Mouse (Mus musculus) lung, adult 2 months (tissue): ENCODE measurements around the gene Ankrd33b. TPM values are rescaled to one million over a fixed set of nuclear protein-coding genes. Genes with fewer than 3 reads are reported as not detected.

ENCODE experiments used
- DNase-seq: peaks from one replicate; pipeline ENCODE4 v3.0.0; 2022
- H3K4me1 ChIP-seq: fragments of 200-500 bp; 2 replicates; pipeline ENCODE4 v1.6.1; 2011; ENCODE audit warnings: low read length; ENCODE audit not compliant: control insufficient read depth, insufficient read depth
- H3K4me3 ChIP-seq: fragments of 200-500 bp; replicated peaks from 2 replicates; pipeline ENCODE3; 2011; ENCODE audit warnings: low read depth, mild to moderate bottlenecking, control low read depth, low read length; ENCODE audit errors: extremely low read depth
- CTCF ChIP-seq: fragments of 200-500 bp; IDR thresholded peaks from 2 replicates; pipeline ENCODE4 v1.5.1; 2011; ENCODE audit warnings: mild to moderate bottlenecking, low read length, control low read depth; ENCODE audit not compliant: insufficient read depth
- POLR2A ChIP-seq: fragments of 200-500 bp; IDR thresholded peaks from 2 replicates; pipeline ENCODE4 v1.6.1; 2011; ENCODE audit warnings: low read depth, mild to moderate bottlenecking, control low read depth, low read length, borderline replicate concordance; ENCODE audit errors: extremely low read depth
- WGBS: fragments of 180-500 bp; shearing (Covaris S2); methylation state at CpG from one replicate; pipeline ENCODE4 v1.1.7; 2018; 5-methylcytosine and 5-hydroxymethylcytosine counted together
- polyA plus RNA-seq: library from polyadenylated mRNA; depleted of rRNA; stranded (reverse); fragments of >200 nt; gene quantifications from 2 replicates; pipeline ENCODE4 v1.2.3, GENCODE M21; 2012

Gene Ankrd33b
- polyA plus RNA-seq, 1 experiment: 42.2 TPM

DNA sequence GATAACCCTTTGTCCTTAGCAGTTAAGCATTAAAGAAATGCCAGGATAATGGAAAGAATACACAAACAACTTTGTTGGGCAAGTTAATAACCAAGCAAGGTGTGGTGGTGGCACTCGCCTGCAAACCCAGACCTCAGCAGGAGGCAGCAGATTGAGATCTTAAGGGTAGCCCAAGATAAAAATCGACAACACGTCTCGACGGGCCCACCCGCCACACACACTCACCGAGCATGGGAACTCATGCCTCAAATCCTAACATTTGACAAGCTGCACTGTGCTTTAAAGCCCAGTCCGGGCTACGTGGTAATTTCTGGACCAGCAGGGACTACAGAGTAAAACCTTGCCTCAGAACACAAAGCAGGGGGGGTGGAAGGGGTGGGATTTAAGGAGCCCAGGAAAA is 22.2 kb downstream of the Ankrd33b start:
- Histone ChIP-seq H3K4me1 (peaks cover 36% of the 10 kb centered on the region), H3K4me3 (no peak overlapping the region)
- no peak for TF ChIP-seq CTCF
- no peak for TF ChIP-seq POLR2A
- DNase-seq: no peak
- WGBS: 39% methylated on average over 9 of the region's 9 CpGs

DNA sequence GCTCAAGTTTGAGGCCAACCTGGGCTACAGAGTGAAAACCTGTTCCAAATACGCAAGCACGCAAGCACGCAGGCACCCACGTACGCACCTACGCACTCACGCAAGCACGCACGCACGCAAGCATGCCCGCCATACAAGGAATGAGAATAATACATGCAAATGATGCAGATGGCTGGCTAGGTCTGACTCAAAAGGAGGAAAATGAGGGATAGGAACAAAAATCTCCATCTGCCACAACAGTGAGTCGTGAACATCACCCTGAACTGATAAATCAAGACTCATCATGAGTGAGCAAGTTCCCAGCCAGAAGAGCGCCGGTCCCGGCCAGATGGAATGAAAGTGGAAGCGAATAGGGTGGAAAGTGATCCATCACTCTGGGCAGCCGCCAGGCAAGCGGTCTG is 22.7 kb downstream of the Ankrd33b start:
- 72% methylated on average over 18 of the region's 18 CpGs for WGBS
- H3K4me3 ChIP-seq: no peak overlapping the region
- no peak for DNase-seq
- TF ChIP-seq CTCF (no peak), POLR2A (no peak)
- H3K4me1 ChIP-seq: peaks cover 31% of the 10 kb centered on the region

DNA sequence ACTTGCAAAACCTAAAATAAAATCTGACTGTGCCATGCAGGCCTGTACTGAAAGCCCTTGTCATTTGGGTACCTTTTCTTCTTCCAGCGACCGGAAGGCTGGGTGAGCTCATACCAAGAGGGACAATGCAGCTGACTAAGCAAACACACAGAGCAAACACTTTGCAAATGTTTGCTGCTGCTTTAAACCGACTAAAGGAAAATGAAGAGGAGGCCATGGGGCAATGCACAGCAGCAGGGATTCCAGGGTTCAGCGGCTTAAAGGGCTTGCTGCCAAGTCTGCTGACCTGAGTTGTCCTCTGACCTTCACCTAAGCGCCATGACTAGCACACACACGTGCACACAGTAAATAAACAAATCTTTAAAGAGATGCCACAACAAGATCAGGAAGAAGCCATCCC is 23.9 kb downstream of the Ankrd33b start:
- peaks cover 28% of the 10 kb centered on the region for H3K4me1 ChIP-seq
- no peak overlapping the region for H3K4me3 ChIP-seq
- TF ChIP-seq CTCF (no peak), POLR2A (no peak)
- DNase-seq: no peak
- WGBS: 16% methylated on average over 6 of the region's 6 CpGs

DNA sequence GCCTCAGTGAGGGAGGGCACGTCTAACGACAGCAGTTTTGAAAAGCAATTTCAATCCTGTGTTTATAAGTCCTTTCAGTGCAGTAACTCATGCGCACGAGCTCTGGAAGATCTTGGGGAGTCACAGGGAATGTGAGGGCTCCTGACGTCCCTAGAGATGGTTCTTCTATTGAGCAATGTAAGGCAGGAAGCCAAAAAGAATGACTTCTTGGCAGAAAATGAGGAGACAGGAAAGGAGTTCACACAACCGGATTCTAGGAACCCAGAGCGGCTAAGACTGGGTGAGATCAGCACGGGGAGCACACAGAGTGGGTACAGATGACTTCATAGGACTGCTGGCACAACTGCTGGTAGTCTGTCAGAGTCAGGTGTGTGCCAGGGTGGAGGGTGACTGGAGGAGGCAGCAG is 25.0 kb downstream of the Ankrd33b start:
- DNase-seq: no peak
- Histone ChIP-seq H3K4me3 (no peak overlapping the region), H3K4me1 (peaks cover 27% of the 10 kb centered on the region)
- 14% methylated on average over 8 of the region's 8 CpGs for WGBS
- TF ChIP-seq POLR2A: no peak
- no peak for TF ChIP-seq CTCF

DNA sequence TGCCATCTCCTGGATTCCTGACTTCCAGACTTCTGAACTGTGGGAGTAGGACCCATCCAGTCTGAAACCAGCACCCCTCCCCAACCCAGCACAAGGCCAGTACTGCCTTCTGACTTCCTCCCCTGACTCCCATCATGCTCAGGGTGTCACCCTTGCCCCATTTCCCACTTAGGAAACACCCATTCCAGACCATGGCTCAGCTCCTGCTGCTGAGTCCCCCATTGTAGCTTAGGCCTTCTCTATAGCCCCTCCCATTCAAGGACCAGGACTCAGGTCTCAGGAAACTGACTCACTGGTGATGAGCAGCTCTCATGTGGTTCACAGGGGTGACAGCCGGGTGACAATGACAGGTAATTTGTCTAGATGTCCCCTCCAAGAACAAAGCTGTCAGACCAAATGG is 25.5 kb downstream of the Ankrd33b start:
- Histone ChIP-seq H3K4me1 (peaks cover 29% of the 10 kb centered on the region), H3K4me3 (no peak overlapping the region)
- TF ChIP-seq POLR2A: no peak
- TF ChIP-seq CTCF: no peak
- DNase-seq: no peak
- 43% methylated on average over 1 of the region's 1 CpGs for WGBS

DNA sequence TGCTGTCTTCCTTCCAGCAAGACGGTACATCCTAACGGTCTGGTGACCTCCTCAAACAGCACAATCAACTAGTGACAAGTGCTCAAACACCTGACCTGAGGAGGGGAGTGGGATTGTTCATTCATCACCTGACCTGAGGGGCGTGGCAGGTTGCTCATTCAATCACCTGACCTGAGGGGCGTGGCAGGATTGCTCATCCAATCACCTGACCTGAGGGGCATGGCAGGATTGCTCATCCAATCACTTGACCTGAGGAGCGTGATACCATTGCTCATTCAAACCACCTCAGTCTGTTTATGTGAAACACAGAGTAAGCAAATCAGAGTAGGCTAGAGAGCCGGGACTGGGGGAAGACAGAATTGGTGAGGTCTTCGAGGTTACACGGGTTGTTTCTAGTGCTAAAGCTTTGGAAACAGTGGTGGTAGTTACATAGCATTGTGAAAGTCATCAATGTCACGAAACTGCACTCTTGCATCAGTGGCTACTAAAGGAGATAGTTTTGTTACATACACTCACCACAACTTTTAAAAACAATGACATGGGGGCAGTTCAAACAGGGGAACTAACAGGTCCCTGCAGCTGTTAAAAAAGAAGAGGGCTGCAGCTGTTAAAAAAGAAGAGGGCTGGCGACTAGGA is 28.8 kb downstream of the Ankrd33b start:
- no peak for TF ChIP-seq POLR2A
- WGBS: 56% methylated on average over 10 of the region's 10 CpGs
- Histone ChIP-seq H3K4me3 (no peak overlapping the region), H3K4me1 (peaks cover 24% of the 10 kb centered on the region)
- no peak for DNase-seq

DNA sequence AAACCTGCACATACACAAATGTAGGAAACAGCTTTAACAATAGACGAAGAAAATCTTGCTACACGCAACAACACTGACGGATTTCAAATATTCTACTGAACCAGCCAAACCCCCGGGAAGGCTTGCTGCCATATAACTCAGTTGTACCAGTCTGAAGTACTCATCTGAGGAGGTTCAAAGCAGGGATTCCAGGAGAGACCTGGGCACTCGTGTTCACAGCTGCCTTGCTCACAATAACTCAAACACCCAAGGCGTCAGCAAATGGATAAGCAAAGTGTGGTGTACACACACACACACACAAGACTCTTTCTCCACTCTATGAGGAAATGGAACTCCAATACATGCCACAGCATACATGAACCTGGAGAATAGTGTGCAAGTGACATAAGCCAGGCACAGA is 29.5 kb downstream of the Ankrd33b start:
- TF ChIP-seq POLR2A: no peak
- no peak for TF ChIP-seq CTCF
- Histone ChIP-seq H3K4me3 (no peak overlapping the region), H3K4me1 (peaks cover 21% of the 10 kb centered on the region)
- no peak for DNase-seq
- 54% methylated on average over 6 of the region's 6 CpGs for WGBS

DNA sequence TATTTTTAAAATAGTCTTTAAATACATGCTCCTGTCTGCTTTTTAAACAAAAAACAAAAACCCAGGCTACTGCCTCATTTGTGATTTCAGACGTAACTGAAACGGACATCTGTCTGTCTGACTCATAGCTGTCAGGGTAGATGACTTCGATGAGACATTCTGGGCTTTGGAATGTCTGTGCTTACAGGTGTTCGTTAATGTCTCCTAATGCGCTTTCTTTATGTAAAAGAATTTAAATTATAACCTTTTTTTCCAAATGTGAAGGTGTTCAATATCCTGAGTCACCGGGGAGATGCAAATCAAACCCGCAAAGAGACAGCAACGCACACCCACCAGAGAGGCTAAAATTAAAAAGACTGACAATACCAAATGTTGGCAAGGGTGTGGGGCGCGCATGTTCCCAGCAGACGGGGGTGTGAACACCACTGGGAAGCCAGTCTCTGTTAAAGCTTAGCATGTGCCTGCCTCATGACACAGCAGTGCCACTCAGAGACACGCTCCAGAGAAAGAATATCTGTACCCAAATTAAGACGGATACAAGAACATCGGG is 30.3 kb downstream of the Ankrd33b start:
- TF ChIP-seq POLR2A (no peak), CTCF (no peak)
- H3K4me3 ChIP-seq: no peak overlapping the region
- peaks cover 16% of the 10 kb centered on the region for H3K4me1 ChIP-seq
- 67% methylated on average over 14 of the region's 14 CpGs for WGBS
- no peak for DNase-seq

DNA sequence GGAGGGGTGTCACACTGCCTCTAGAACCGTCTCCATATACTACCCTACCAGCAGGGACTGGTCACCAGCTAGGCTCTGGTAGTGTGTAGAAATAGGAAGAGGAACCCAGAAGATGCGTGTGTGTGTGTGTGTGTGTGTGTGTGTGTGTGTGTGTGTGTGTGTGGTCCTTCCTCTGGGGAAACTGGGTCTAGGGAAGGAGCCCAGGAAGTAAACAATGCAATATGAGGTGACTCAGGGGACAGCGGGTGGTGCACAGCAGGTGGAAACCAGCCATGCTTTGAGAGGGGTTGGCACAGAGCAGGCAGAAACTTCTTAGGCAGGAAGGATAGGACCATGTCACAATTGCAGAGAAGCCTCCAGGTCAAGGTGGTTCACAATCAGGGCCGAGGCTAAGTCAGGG is 30.8 kb downstream of the Ankrd33b start:
- TF ChIP-seq CTCF (no peak), POLR2A (no peak)
- H3K4me1 ChIP-seq: peaks cover 16% of the 10 kb centered on the region
- H3K4me3 ChIP-seq: no peak overlapping the region
- no peak for DNase-seq
- WGBS: 23% methylated on average over 4 of the region's 4 CpGs

DNA sequence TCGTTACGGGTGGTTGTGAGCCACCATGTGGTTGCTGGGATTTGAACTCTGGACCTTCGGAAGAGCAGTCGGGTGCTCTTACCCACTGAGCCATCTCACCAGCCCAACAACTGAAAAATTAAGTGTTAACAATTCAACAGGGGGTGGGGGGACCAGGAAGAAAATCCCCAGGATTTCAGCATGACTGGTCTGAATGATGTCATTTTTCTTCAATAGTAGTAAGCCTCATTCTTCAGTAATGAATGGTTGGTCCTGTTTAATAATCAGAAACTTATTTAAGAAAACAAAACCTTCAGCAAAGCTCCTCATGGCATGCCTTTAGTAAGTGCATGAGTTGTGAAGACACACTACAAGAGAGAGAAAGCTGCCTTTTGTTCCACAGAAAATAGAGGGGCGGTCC is 32.7 kb downstream of the Ankrd33b start:
- no peak overlapping the region for H3K4me3 ChIP-seq
- 87% methylated on average over 5 of the region's 5 CpGs for WGBS

DNA sequence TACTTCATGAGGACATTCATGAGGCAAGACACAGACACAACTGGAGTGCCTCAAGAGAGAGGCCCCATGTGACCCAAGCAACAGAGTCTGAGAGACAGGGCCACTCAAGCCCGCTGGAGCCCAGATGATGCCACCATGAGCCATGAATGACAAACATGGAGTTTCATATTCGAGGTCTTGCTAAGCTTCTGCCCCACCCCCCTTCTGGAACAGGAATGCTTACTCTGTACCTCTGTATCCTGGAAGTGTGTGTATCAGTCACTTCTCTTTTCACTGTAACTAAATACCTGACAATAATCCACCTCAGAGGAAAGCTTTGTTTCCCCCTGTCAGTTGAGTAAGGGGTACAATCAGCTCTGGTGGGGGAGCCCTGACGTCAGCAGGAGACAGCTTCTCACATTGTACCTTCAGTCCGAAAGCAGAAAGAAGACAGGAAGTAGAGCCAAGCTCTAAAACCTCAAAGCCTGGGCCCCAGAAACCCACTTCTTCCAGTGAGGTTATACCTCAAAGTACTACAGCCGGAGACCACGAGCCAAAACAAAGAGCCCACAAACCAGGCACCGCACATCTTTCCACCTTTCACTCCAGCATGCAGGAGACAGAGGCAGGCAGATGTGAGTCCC is 34.9 kb downstream of the Ankrd33b start:
- H3K4me3 ChIP-seq: no peak overlapping the region
- WGBS: 69% methylated on average over 7 of the region's 7 CpGs
- DNase-seq: no peak
- TF ChIP-seq CTCF (no peak), POLR2A (no peak)
- peaks cover 14% of the 10 kb centered on the region for H3K4me1 ChIP-seq

More for the DNA sequence above, 32.7 kb downstream of the Ankrd33b start:
- no peak for DNase-seq
- TF ChIP-seq CTCF (no peak), POLR2A (no peak)
- peaks cover 17% of the 10 kb centered on the region for H3K4me1 ChIP-seq
